Mouse (Mus musculus) spleen, adult 2 months (tissue): ENCODE results near the gene Negr1. TPM values are rescaled to one million over a fixed set of nuclear protein-coding genes. Genes with fewer than 3 reads are reported as not detected.

Source experiments
- DNase-seq, 2 experiments: peaks; one replicate each; pipeline versions ENCODE4 v3.0.0 to v3.0.0-alpha.2; 2012 to 2021; ENCODE audit warnings: low spot score in 2 of 2, low read depth in 1 of 2
- H3K27ac ChIP-seq: fragments of 200-500 bp; 2 replicates; pipeline ENCODE4 v1.5.1; 2012; ENCODE audit warnings: low read length, inconsistent platforms; ENCODE audit not compliant: insufficient read depth
- H3K27me3 ChIP-seq: fragments of 200-500 bp; 2 replicates; pipeline ENCODE4 v1.6.1; 2012; ENCODE audit warnings: mild to moderate bottlenecking, moderate library complexity, low read length, inconsistent platforms; ENCODE audit not compliant: control insufficient read depth, insufficient read depth
- H3K36me3 ChIP-seq: fragments of 200-500 bp; 2 replicates; pipeline ENCODE4 v1.6.1; 2012; ENCODE audit warnings: mild to moderate bottlenecking, low read length, inconsistent platforms; ENCODE audit not compliant: control insufficient read depth, insufficient read depth
- H3K4me1 ChIP-seq: fragments of 200-500 bp; 2 replicates; pipeline ENCODE4 v1.6.1; 2011; ENCODE audit warnings: inconsistent platforms; ENCODE audit not compliant: control insufficient read depth, insufficient read depth, insufficient read length
- H3K4me3 ChIP-seq: fragments of 200-500 bp; 2 replicates; pipeline ENCODE4 v1.5.1; 2011; ENCODE audit warnings: mild to moderate bottlenecking, inconsistent platforms; ENCODE audit not compliant: insufficient read depth, insufficient read length; ENCODE audit errors: extremely low read depth
- CTCF ChIP-seq: fragments of 200-500 bp; IDR thresholded peaks from 2 replicates; pipeline ENCODE4 v1.5.1; 2011; ENCODE audit warnings: mild to moderate bottlenecking, inconsistent platforms; ENCODE audit not compliant: insufficient read depth, insufficient read length, insufficient replicate concordance; ENCODE audit errors: extremely low read depth
- POLR2A ChIP-seq: fragments of 200-500 bp; IDR thresholded peaks from 2 replicates; pipeline ENCODE4 v1.6.1; 2011; ENCODE audit warnings: low read depth, low read length, inconsistent platforms
- WGBS: fragments of 180-500 bp; shearing (Covaris S2); methylation state at CpG from one replicate; pipeline ENCODE4 v1.1.7; 2018; 5-methylcytosine and 5-hydroxymethylcytosine counted together
- polyA plus RNA-seq: library from polyadenylated mRNA; depleted of rRNA; stranded (reverse); fragments of >200 nt; gene quantifications from 2 replicates; pipeline ENCODE4 v1.2.3, GENCODE M21; 2012

The Negr1 gene
- polyA plus RNA-seq, 1 experiment: 0.05 TPM

GRCm38 (mm10) chr3:156929062-156929397, 367.4 kb downstream of the Negr1 start:
- 82% methylated on average over 3 of the region's 3 CpGs for WGBS
- Histone ChIP-seq H3K27me3 (no peaks in the 10 kb centered on the region), H3K4me3 (no peak overlapping the region), H3K4me1 (no peaks in the 10 kb centered on the region), H3K36me3 (no peaks in the 10 kb centered on the region), H3K27ac (no peak overlapping the region)
- no peak for DNase-seq
- TF ChIP-seq POLR2A: no peak
- TF ChIP-seq CTCF: no peak

GRCm38 (mm10) chr3:156929677-156930440, 368.3 kb downstream of the Negr1 start:
- TF ChIP-seq CTCF (no peak), POLR2A (no peak)

GRCm38 (mm10) chr3:156931011-156931410, 369.4 kb downstream of the Negr1 start:
- Histone ChIP-seq H3K4me1 (no peaks in the 10 kb centered on the region), H3K36me3 (no peaks in the 10 kb centered on the region), H3K27ac (no peak overlapping the region), H3K27me3 (no peaks in the 10 kb centered on the region), H3K4me3 (no peak overlapping the region)
- TF ChIP-seq POLR2A (no peak), CTCF (no peak)
- 89% methylated on average over 2 of the region's 2 CpGs for WGBS
- DNase-seq: no peak

More at GRCm38 (mm10) chr3:156929677-156930440, 368.3 kb downstream of the Negr1 start:
- Histone ChIP-seq H3K27ac (no peak overlapping the region), H3K36me3 (no peaks in the 10 kb centered on the region), H3K4me1 (no peaks in the 10 kb centered on the region), H3K4me3 (no peak overlapping the region), H3K27me3 (no peaks in the 10 kb centered on the region)
- no peak for DNase-seq
- WGBS: 89% methylated on average over 2 of the region's 2 CpGs

- TF ChIP-seq POLR2A (no peak), CTCF (no peak)
- Histone ChIP-seq H3K36me3 (no peaks in the 10 kb centered on the region), H3K4me1 (no peaks in the 10 kb centered on the region), H3K27me3 (no peaks in the 10 kb centered on the region), H3K4me3 (no peak overlapping the region), H3K27ac (no peak overlapping the region)
- DNase-seq: no peak
- WGBS: 90% methylated on average over 1 of the region's 1 CpGs
Observed at GRCm38 (mm10) chr3:156931540-156931939, 369.9 kb downstream of the Negr1 start.

- no peak for DNase-seq
- WGBS: 68% methylated on average over 5 of the region's 5 CpGs
Observed at GRCm38 (mm10) chr3:156934778-156935290, 373.2 kb downstream of the Negr1 start.

GRCm38 (mm10) chr3:156947404-156947803, 385.8 kb downstream of the Negr1 start:
- no peak for TF ChIP-seq POLR2A
- TF ChIP-seq CTCF: no peak

More at GRCm38 (mm10) chr3:156934778-156935290, 373.2 kb downstream of the Negr1 start:
- H3K4me3 ChIP-seq: no peak overlapping the region
- H3K36me3 ChIP-seq: no peaks in the 10 kb centered on the region
- no peaks in the 10 kb centered on the region for H3K4me1 ChIP-seq
- TF ChIP-seq POLR2A (no peak), CTCF (no peak)
- H3K27ac ChIP-seq: no peak overlapping the region
- H3K27me3 ChIP-seq: no peaks in the 10 kb centered on the region

GRCm38 (mm10) chr3:156952970-156953369, 391.4 kb downstream of the Negr1 start:
- Histone ChIP-seq H3K36me3 (no peaks in the 10 kb centered on the region), H3K4me3 (no peak overlapping the region), H3K27ac (no peak overlapping the region), H3K4me1 (no peaks in the 10 kb centered on the region), H3K27me3 (no peaks in the 10 kb centered on the region)
- 75% methylated on average over 6 of the region's 6 CpGs for WGBS
- DNase-seq: no peak
- TF ChIP-seq CTCF: no peak
- TF ChIP-seq POLR2A: no peak

More at GRCm38 (mm10) chr3:156947404-156947803, 385.8 kb downstream of the Negr1 start:
- no peak for DNase-seq
- no peaks in the 10 kb centered on the region for H3K36me3 ChIP-seq
- H3K27me3 ChIP-seq: no peaks in the 10 kb centered on the region
- no peak overlapping the region for H3K27ac ChIP-seq
- 77% methylated on average over 6 of the region's 6 CpGs for WGBS
- no peak overlapping the region for H3K4me3 ChIP-seq
- no peaks in the 10 kb centered on the region for H3K4me1 ChIP-seq
